Mouse (Mus musculus) small intestine, adult 2 months (tissue): ENCODE measurements at regions not wholly inside any gene's neighbourhood (a gene's known extent, or its start where the extent isn't known, plus 50 kb on each side); places are given as distances from the start of the nearest gene placed in this dataset.

Experiments
- CTCF ChIP-seq: fragments of 200-500 bp; IDR thresholded peaks from 2 replicates; pipeline ENCODE4 v1.5.1; 2012; ENCODE audit warnings: low read depth, mild to moderate bottlenecking, control low read depth, inconsistent platforms, low read length, moderate library complexity, mixed read lengths; ENCODE audit not compliant: insufficient replicate concordance, insufficient read length; ENCODE audit errors: extremely low read depth
- POLR2A ChIP-seq: fragments of 200-500 bp; IDR thresholded peaks from 2 replicates; pipeline ENCODE4 v1.6.1; 2012; ENCODE audit warnings: low read depth, mild to moderate bottlenecking, control low read depth, inconsistent platforms, low read length, moderate library complexity

DNA sequence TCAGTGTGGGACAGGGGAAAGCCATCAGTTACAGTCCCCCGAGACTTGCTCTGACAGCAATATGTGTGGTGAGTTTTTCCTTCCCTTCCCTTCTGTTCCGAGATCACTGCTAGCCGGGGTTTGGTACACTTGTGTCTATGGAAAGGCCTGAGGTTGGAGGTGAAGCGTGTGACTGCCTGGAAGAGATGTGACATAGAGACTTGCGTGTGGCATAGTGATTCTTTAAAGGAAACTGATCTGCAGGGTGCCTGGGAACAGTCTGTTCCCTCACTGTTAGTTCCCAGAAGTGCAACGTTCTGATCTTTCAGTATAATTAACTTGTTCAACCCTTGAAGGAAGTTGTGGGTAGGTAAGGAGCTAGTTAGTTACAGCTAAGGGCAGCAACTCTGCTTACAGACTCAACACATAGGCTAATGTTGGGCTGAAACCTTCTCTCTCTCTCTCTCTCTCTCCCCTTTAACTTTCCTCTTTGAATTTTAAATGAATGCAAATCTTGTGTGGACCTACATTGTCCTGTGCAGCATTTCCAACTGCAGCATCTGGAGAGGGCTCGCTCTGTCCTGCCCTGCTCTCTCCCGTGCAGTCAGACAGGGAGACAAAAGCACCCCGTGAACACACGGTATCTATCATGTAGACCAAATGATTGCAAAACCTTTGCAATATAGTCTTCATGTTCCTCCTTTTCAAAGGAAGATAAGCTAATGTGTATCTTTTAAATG lies 53.0 kb upstream of the Mkln1 start:
- no peak for TF ChIP-seq CTCF
- TF ChIP-seq POLR2A, result no peak
